Mouse (Mus musculus): ENCODE data around the gene Fancc.

GRCm38 (mm10) chr13:63530857-63531256 is 33.8 kb upstream of the Fancc start:
- TF ChIP-seq POLR2A (IDR thresholded peaks at IDR 0.05; ENCODE audit: control insufficient read depth, low read depth, low read length) (no peak), CTCF (IDR thresholded peaks at IDR 0.05; ENCODE audit: control insufficient read depth, insufficient read depth, insufficient replicate concordance, low read depth, low read length) (no peak)

Data from testis, adult 2 months (tissue).